ENCODE assay signal across 26 mouse cellular contexts in genomic region chr14:120680272-120680671, GRCm38 (mm10).
DNase-seq lines count a peak whose midpoint lies in the region; ATAC-seq and TF ChIP-seq lines count a peak whose summit lies in the region.
"Had no signal": no experiment of that assay in that cellular context is flagged by ENCODE, and none has a peak within 500 bp of the region (broad histone marks: within the 10 kb centered on the region; RNA-seq: fewer than 3 reads in every experiment).

No protein-coding gene starts in this region.

- no peaks in the 10 kb centered on the region for H3K27me3 ChIP-seq in kidney, adult 2 months (replicated peaks; ENCODE audit: control insufficient read depth, insufficient read depth, low read length)
- H3K27me3 ChIP-seq in lung, embryonic 14.5 days (ENCODE audit: insufficient read depth, low read length): no peaks in the 10 kb centered on the region
- H3K27me3 ChIP-seq in limb, embryonic 15.5 days: no peaks in the 10 kb centered on the region
- H3K27me3 ChIP-seq: embryonic facial prominence, embryonic 13.5 days; heart, embryonic 12.5 days; intestine, embryonic 15.5 days; liver, embryonic 15.5 days; midbrain, embryonic 13.5 days; neural tube, embryonic 12.5 days had no signal

- TF ChIP-seq CTCF in kidney, adult 2 months (conservative IDR thresholded peaks at IDR 0.05; ENCODE audit: insufficient read depth, insufficient read length, low read depth, low read length): no peak
- TF ChIP-seq CTCF in lung, embryonic 14.5 days (IDR thresholded peaks at IDR 0.05; ENCODE audit: low read depth): no peak

- H3K9me3 ChIP-seq in lung, embryonic 14.5 days (ENCODE audit: low read depth, low read length): no peaks in the 10 kb centered on the region
- H3K9me3 ChIP-seq in limb, embryonic 15.5 days: no peaks in the 10 kb centered on the region
- H3K9me3 ChIP-seq: embryonic facial prominence, embryonic 13.5 days; heart, embryonic 12.5 days; hindbrain, embryonic 10.5 days; intestine, embryonic 15.5 days; liver, embryonic 15.5 days; midbrain, embryonic 13.5 days; neural tube, embryonic 12.5 days had no signal

- H3K4me2 ChIP-seq in lung, embryonic 14.5 days: no peak overlapping the region
- H3K4me2 ChIP-seq in limb, embryonic 15.5 days: no peak overlapping the region
- H3K4me2 ChIP-seq: embryonic facial prominence, embryonic 13.5 days; heart, embryonic 12.5 days; intestine, embryonic 15.5 days; liver, embryonic 15.5 days; midbrain, embryonic 13.5 days; neural tube, embryonic 12.5 days had no signal

- no peak overlapping the region for H3K4me3 ChIP-seq in kidney, adult 2 months (ENCODE audit: insufficient read depth, low read depth, low read length)
- H3K4me3 ChIP-seq in lung, embryonic 14.5 days (ENCODE audit: low read depth, low read length): no peak overlapping the region
- H3K4me3 ChIP-seq in limb, embryonic 15.5 days: no peak overlapping the region
- H3K4me3 ChIP-seq: embryonic facial prominence, embryonic 13.5 days; gastrocnemius, adult 2 months; heart, embryonic 12.5 days; hindbrain, embryonic 10.5 days; intestine, embryonic 15.5 days; liver, embryonic 15.5 days; midbrain, embryonic 13.5 days; neural tube, embryonic 12.5 days had no signal

- no peaks in the 10 kb centered on the region for H3K4me1 ChIP-seq in kidney, adult 2 months (ENCODE audit: control insufficient read depth, insufficient read depth, low read length)
- H3K4me1 ChIP-seq in lung, embryonic 14.5 days (ENCODE audit: insufficient read depth): 0 out of 2 replicates have a peak, but pooled peaks cover under 1% of the 10 kb centered on the region
- no peaks in the 10 kb centered on the region for H3K4me1 ChIP-seq in limb, embryonic 15.5 days
- H3K4me1 ChIP-seq: embryonic facial prominence, embryonic 13.5 days; hindbrain, embryonic 10.5 days; intestine, embryonic 15.5 days; liver, embryonic 15.5 days; midbrain, embryonic 13.5 days; neural tube, embryonic 12.5 days had no signal

- ATAC-seq in lung, embryonic 14.5 days (ENCODE audit: insufficient read depth): peak; percentile 31; the same call in 1 of the 2 replicates
- ATAC-seq in limb, embryonic 15.5 days (ENCODE audit: insufficient number of reproducible peaks, low FRiP score, low TSS enrichment, low read depth): peak; percentile 40; the same call in 1 of the 2 replicates
- no peak for ATAC-seq in monocyte, adult 5-6 weeks (replicated peaks; ENCODE audit: insufficient number of reproducible peaks, low FRiP score, low TSS enrichment, poor library complexity, severe bottlenecking)
- ATAC-seq: forebrain, embryonic 14.5 days; hindbrain, embryonic 16.5 days; intestine, embryonic 15.5 days; midbrain, embryonic 13.5 days; Patski had no signal

- H3K27ac ChIP-seq in kidney, adult 2 months (ENCODE audit: insufficient read depth, low read depth, low read length): no peak overlapping the region
- H3K27ac ChIP-seq in lung, embryonic 14.5 days (ENCODE audit: low read depth): no peak overlapping the region
- H3K27ac ChIP-seq in limb, embryonic 15.5 days: peak overlapping the region; percentile 18; the same call in 1 of the 2 replicates
- H3K27ac ChIP-seq: embryonic facial prominence, embryonic 13.5 days; gastrocnemius, adult 2 months; hindbrain, embryonic 10.5 days; intestine, embryonic 15.5 days; liver, embryonic 15.5 days; midbrain, embryonic 13.5 days; neural tube, embryonic 12.5 days had no signal

- DNase-seq in kidney, adult 2 months: peak; percentile 10
- no peak for DNase-seq in kidney, postnatal 25 days
- DNase-seq in lung, embryonic 14.5 days: peak; percentile 53
- DNase-seq in lung, postnatal 14 days: no peak
- peak; percentile 24 to 69 for DNase-seq in lung, postnatal 4 days
- DNase-seq: adrenal gland, postnatal 36 days; cerebellum, adult 9-11 months; gastrocnemius, adult 2 months; heart, postnatal 10 days; kidney, postnatal 36 days; liver; retina, postnatal 1 day; right cerebral cortex, postnatal 25 days; thymus, postnatal 14 days had no signal

- no peaks in the 10 kb centered on the region for H3K36me3 ChIP-seq in kidney, adult 2 months (ENCODE audit: control insufficient read depth, insufficient read depth, low read length)
- no peaks in the 10 kb centered on the region for H3K36me3 ChIP-seq in lung, embryonic 14.5 days (ENCODE audit: insufficient read depth)
- H3K36me3 ChIP-seq in limb, embryonic 15.5 days: no peaks in the 10 kb centered on the region
- H3K36me3 ChIP-seq: embryonic facial prominence, embryonic 13.5 days; heart, embryonic 12.5 days; hindbrain, embryonic 10.5 days; intestine, embryonic 15.5 days; liver, embryonic 15.5 days; midbrain, embryonic 13.5 days; neural tube, embryonic 12.5 days had no signal

- 80% methylated on average over 2 of the region's 2 CpGs for WGBS in kidney, adult 2 months
- WGBS in lung, embryonic 14.5 days: 76% methylated on average over 2 of the region's 2 CpGs
- WGBS in limb, embryonic 15.5 days: 52% methylated on average over 2 of the region's 2 CpGs

- H3K9ac ChIP-seq in lung, embryonic 14.5 days: no peak overlapping the region
- no peak overlapping the region for H3K9ac ChIP-seq in limb, embryonic 15.5 days
- H3K9ac ChIP-seq: embryonic facial prominence, embryonic 13.5 days; heart, embryonic 12.5 days; intestine, embryonic 15.5 days; liver, embryonic 15.5 days; midbrain, embryonic 13.5 days; neural tube, embryonic 12.5 days had no signal

- no peak for TF ChIP-seq POLR2A in kidney, adult 2 months (IDR thresholded peaks at IDR 0.05; ENCODE audit: low read depth, low read length)

Comparison
In these comparisons a context has a peak if more than half of its experiments do, and no peak if none do; other contexts are left out.
1. DNase-seq: peak in kidney, adult 2 months (single experiment), lung, embryonic 14.5 days (single experiment) and lung, postnatal 4 days (2 of 2); none in kidney, postnatal 25 days (0 of 2) and lung, postnatal 14 days (single experiment).